Mouse (Mus musculus): ENCODE data around the gene Nudt6.

Nudt6 gene

DNA sequence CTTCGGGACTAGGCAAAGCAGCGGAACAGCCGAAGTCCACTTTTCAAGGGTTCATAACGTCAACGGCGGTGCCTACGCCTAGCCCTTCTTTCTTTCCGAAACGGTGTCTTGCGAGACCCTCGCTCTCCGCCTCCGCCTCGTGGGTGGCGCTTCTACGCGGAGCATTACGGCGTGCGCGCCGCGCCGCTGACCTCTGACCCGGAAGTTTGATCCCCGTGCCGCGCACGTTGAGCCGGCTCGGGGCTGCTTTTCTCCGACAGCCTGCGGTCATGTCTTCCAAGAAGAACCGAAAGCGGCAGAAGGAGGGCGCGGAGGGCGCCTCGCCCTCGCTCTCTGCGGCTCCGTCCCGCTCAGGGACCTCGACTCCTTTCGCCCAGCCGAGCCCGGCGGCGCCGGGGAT, at the start of gene Nudt6:
Gene Nudt6, minus strand, starts transcription at position 140 of the 400 bp plus-strand sequence.
- CTCF ChIA-PET: no interaction called here

DNA sequence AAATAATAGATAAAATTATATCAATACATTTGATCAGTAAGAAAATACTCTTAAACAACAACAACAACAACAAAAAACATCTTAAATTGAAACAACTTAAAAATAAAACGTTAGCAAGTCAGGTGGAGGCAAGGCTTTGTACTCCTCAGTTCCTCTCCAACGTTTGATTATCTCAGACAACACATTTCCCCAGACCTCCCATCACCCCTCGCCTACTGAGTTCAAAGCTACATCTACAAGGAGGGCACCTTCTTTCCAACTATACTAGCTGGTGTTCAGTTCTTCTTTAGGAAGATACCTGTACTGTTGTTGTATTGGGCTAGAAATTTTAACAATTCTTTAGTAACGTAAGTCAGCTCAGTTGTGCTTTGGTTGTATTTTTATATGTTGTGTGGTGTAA, 49.3 kb upstream of the Nudt6 start:
- CTCF ChIA-PET: no interaction called here

DNA sequence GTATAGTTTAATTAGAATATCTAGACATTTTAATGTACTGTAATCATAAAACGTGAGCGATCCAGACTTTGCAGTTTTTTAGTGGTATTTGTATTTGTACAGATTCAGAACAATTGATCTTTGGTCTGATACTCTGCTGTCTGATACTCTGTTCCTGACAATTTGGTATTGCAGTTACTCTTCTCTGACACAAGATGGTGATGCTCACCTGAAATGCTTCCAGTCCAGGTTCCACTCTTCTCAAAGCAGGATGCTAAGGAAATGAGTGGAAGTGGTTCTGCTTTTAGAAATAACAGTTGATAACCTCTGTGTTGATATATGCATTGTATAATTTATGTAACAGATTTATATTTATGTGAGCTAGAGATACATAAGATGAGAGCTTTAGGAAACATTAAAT, 48.2 kb upstream of the Nudt6 start:
- CTCF ChIA-PET: no interaction called here

DNA sequence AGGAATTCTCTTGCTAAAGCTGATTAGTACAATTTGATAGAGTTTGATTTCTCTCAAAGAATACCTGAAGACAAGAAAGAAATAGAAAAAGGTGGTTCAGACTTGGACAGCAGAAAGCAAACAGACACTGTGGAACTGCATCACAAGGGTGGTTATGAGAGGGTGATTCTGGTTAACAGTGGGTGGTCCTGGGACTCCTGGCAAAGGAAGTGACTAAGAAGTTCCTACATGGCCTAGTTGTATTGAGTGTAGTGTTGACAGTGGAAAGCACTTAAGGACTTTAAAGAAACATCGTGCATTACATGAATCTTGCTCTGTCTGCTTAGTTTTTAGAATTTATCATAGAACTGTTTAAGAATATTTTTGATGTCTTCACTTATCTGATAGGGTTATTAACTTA, 36.0 kb upstream of the Nudt6 start:
- CTCF ChIA-PET: interaction anchor here (0.6 kb wide), 1 partner anchor 23 kb away, joined by 3 read pairs; no protein-coding TSS in a partner anchor

DNA sequence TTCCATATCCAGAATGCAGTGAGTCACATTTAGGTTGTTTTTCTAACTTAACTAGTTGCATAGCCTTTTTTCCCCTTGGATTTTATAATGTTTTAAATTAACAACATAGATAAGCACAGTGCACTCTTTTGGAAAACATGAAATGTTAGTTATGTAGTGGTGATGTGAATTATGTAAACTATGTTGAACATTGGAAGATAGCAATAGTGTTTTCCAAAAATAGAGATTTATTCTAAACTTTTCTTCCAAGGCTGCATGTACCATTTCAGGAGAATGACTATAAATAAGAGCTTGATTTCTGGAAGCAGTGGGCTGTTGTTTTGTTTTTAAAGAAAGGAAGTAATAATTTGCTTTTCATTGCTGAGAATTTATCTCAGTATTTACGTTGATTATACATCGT, 23.4 kb upstream of the Nudt6 start:
- CTCF ChIA-PET: no interaction called here

DNA sequence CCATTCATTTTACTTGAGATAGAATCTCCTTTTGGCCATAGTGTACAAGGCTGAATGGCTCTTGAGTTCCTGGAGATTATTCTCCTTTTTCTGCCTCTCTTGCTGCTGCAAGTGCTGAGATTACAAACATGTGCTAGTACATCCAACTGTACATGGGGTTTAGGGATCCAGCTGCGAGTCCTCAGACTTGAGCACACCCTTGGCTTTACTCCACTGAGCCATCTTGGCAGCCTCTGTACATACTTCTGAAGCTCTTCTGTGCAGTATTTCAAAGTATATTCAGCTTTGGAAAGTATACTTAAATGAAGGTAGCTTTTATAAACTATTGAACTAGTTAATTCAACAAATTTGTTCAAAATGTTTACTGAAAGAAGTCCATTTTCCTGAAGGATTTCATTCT, 19.8 kb upstream of the Nudt6 start:
- CTCF ChIA-PET: interaction anchor here (0.6 kb wide), 1 partner anchor 128 kb away, joined by 3 read pairs; no protein-coding TSS in a partner anchor

DNA sequence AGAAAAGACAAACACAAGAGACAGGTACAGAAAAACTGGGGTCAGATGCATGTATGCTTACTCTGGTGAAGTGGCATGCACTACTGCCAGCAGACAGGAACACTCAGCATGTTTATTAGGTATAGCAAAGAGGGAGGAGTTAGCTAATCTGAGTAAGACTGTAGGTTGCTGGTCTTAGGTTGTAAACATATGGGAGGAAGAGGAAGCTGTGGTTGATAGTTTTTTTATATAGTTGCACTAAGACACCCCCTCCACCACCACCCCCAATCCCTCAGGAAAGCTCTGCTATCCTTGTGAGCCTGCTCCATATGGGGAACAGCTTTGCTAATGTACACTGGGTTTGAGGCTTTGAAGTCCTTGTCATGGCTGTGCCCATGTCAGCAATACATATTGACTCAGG, 10.3 kb upstream of the Nudt6 start:
- CTCF ChIA-PET: no interaction called here

DNA sequence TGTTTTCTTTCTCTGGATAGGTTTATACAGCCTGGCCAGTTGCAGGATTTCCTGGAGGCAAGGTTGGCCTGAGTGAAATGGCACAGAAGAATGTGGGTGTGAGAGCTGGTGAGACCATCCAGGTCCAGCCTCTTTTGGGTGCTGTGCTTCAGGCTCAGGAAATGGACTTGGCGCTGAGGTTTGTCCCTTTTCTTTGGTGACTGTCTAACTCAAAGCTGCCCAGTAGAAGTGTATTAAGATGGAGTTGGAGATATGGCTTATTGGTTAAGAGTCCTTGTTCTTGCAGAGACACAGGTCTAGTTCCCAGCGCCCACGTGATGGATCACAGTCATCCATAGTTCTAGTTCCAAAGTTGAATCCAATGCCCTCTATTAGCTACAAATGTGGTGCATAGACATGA, 6.1 kb upstream of the Nudt6 start:
- CTCF ChIA-PET: interaction anchor here (0.7 kb wide), 1 partner anchor 783 kb away, joined by 5 read pairs; no protein-coding TSS in a partner anchor

DNA sequence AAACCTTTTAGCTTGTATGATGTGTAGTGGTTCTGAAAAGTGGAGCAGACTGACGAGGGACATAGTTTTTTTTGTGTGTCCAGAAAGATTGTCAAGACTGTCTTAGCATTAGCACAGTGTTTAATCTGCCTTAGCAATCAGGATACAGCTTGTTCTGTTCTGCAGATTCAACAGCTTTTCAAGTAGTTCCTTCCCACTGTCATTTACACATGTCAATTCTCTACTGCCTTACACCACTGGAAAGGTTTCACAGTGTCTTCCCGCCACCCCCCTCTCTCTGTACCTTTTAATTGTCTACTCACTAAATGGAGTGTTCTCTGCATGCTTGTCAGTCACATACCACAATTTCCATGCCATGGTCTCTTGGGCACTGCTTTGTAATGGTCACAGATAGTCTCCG, 1.2 kb upstream of the Nudt6 start:
- CTCF ChIA-PET: no interaction called here

DNA sequence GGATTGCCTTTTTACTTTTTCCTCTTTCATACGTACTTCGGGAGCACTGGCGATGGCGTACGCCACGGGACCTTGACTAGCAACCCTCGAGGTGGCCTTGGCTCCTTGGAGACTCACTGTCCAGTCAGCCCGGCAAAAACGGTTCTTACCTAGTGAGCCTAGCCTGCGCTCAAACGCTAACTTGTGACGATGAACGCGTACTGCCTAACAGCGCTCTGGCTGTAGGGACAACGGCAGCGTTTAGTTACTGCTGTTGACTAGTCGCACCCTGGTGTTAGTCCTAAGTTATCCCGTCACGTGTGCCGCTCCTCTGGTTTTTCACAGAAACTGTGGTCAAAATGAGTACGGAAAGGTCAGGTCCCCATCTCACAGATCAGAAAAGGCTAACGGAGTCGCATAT, 630 bp upstream of the Nudt6 start:
- CTCF ChIA-PET: no interaction called here

DNA sequence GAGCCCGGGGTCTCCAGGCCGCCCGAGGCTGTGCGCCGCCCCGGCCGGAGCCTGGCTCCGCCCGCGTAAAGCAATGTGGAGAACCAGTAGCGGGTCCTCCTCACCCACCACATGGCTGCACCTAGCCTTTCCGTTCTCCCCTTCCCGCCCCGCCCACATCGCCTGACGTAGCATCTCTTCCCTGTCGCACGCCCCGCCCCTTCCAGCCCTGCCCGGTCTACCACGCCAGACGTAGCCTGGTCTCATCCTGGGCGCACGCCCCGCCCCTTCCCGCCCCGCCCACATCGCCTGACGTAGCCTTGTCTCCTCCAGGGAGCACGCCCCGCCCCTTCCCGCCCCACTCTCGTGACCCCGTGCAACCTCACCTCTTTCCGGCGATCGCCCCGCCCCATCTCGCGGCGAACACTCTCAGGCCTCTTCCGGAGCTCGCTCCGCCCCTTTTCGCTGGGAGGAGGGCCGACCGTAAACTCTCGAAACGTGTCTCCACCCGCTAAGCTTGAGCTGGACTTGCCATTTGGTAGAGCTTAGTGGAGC, 486 bp downstream of the Nudt6 start, which contains the start of gene Spata5:
Gene Spata5, plus strand, starts transcription at position 439 of the 534 bp plus-strand sequence.
- CTCF ChIA-PET: no interaction called here

DNA sequence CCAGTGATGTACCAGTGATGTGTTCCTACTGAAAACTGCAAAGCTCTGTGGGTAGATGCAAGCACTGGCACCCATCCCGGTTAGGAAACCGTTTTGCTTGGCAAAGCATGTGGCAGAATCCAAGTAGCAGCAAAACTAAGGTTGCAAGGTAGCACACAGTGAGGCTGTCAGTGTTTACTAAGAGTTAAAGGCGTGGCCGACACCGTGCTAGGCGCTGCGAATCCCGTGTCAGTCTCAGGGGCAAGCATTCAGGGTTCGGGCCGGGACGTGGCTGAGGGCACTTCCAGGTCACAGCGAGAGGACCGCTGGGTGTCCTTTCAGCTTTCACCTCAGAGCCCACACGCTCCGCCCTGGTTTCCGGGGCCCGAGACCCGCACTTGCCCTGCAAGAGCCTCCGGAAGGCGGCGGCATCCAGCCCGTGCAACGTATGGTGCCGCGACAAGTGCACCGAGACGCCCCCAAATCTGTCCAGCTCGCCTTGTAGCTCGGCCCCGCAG, 1.0 kb downstream of the Nudt6 start:
- CTCF ChIA-PET: no interaction called here

DNA sequence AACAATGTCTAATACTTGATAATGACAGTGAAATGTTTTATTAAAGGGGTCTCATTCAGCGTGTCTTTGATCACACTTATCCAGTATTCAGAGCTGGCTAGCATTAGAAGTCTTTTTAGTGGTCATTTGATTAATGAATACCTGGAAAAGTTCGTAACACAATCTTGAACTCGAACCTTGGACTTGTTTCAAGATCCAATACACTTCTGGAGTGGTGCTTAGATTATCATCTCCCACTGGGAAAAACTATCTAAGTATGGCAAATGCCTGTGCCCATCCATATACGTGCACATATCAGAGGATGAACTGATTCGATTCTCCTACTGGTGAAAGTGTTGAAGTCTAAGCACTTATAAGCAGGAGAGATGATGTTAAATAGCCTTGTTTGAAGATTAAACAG, 1.7 kb downstream of the Nudt6 start:
- CTCF ChIA-PET: no interaction called here

DNA sequence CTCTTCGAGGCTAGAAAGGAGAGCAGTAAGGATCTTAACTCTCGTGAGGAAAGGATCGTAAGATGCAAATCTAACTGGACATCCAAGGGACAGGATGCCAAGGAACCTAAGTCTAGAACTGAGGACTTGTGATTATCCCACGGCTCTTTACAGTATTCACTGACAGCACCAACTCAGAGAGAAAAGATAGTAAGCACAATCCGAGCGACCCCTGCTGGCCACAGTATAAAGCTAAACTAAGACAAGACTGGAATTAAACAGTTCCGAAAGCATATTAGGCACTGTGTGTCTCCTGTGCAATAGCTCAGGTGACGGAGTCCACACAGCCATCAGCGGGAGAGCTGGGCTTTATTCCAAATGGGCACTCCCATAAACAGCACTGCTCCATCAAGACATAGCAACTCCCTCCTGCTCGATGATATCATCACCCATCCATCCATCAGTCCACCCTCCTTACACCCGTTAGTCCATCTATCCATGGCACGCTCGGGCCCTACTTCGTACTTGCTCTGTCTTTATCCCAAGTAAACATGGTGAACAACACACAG, 5.5 kb downstream of the Nudt6 start:
- CTCF ChIA-PET: interaction anchor here (0.7 to 1.1 kb wide), 2 partner anchors 13 to 527 kb away, joined by 8 read pairs; no protein-coding TSS in a partner anchor

DNA sequence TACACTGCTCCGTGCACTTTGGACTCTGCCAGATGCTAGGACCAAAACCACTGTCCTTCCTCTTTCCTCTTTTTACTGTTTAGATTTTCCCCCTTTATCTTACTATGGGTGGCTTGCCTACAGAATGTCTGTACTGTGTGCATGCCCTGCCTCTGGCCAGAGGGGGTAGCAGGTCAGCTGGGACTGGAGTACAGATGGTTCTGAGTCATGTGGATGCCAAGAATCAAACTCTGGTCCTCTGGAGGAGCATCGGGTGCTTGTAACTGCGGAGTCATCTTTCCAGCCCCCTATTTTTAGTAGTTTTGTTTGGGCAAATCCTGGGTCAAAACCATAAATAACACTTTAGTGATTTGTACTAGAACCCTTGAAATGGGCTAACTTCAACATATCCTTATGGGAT, 6.6 kb downstream of the Nudt6 start:
- CTCF ChIA-PET: interaction anchor here (1.1 kb wide), 1 partner anchor 9 kb away, joined by 4 read pairs; no protein-coding TSS in a partner anchor

DNA sequence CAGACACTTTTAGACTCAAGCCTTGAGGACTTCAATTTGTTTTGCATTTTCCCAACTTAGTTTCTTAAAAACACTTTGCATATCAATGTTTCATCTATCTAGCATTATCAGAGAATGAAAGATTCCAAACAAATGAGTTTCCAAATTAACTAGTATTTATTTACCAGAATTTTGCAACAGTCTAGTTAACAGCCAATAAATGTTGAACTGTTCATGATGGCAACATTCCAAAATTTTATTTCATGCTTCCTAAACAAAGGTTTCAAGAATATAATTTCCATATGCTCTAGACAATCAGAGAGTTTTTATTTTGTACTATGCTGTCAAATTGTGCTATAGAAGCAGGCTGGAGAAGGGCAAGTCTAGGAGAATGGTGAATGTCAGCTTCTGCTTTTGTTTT, 12.4 kb downstream of the Nudt6 start:
- CTCF ChIA-PET: no interaction called here

DNA sequence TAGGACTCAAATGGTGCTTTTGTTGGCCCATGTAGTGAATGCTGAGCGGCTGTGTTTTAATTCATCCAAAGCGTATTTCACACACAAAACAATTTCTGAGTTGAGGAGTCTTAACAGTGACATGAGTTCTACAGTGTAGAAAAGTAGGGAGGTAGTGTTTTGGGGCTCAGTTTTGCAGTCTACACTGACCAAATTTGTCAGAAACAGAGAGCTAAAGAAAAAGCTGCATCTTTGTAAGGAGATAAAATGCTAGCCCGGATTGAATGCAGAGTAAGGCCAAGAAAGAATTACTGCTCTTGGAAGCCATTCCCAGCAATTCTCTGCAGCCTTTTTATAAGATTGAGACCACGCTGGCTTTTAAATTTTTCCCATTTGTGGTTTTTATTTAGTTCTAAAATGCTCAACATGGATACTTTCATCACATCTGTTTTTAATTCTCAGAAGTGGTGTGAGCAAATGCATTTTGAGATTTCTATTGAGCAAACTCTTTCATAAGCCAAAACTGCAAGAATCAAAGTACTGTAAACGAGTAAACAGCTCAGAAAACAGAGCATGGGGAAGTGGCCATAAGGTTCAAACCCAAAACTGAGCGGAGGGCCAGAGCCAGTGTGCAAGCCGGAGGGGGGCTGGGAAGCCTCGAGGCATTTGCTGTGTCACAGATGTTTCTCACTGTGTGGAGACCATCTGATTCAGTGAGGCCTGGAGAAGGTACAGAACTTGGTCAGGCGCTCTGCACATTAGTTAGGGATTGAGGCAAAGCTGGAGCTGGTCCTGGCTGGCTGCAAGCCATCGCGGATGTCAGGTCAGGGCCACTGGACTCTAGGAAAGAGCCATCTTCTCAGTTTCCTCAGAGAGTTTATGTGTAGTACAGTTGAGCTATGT, 18.0 kb downstream of the Nudt6 start:
- CTCF ChIA-PET: no interaction called here

DNA sequence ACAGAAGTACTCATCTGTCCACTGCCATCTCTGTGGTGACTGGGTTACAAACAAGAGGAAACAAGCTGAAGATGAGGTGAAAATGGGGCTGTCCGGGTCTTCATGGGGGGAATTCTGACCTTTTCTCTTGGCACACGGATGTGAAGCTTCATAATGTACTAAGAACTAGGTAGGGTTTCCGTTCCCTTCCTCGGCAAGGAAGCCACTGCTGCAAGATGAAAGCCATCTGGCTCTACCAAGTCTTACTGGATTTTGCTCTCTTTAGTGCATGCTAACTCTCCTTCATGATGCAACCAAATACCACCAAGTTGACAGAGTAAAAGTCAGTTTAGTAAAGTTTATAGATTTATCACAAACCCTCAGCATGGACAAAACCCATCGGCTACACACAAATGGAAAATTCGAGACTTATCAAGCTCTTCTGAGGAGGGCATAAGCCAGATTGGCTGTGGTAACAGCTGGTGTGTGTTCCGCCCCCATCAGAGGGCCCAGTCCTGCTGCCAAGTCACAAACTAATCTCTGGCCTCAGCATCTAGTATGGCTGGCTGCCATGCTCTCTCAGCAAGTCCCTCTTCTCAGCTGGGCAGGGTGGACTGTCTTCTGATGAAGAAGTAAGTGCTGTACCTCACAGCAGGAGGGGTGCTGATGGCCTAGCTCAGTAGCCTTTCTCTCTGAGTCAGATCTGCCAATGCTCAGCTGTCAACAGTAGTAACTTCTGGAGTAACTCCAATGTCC, 21.2 kb downstream of the Nudt6 start:
- CTCF ChIA-PET: no interaction called here

DNA sequence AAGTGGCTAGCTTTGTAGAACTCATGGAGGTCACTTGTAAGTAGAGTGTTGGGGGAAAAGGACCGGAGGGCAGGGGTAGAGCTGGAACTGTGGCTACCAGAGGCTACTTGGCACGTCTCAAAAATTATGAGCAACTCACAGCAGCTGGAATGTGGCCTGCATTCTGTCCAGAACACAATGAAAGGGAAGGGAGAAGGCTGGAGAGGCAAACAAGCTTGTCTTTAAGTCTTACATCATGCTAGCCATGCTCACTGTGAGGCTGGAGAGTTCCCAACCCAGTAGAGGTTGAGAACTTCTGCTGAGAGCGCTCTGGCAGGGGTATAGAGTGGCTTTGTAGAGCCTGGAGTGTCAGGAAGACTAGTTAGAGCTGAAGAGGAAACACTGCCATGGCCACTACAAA, 22.4 kb downstream of the Nudt6 start:
- CTCF ChIA-PET: no interaction called here

DNA sequence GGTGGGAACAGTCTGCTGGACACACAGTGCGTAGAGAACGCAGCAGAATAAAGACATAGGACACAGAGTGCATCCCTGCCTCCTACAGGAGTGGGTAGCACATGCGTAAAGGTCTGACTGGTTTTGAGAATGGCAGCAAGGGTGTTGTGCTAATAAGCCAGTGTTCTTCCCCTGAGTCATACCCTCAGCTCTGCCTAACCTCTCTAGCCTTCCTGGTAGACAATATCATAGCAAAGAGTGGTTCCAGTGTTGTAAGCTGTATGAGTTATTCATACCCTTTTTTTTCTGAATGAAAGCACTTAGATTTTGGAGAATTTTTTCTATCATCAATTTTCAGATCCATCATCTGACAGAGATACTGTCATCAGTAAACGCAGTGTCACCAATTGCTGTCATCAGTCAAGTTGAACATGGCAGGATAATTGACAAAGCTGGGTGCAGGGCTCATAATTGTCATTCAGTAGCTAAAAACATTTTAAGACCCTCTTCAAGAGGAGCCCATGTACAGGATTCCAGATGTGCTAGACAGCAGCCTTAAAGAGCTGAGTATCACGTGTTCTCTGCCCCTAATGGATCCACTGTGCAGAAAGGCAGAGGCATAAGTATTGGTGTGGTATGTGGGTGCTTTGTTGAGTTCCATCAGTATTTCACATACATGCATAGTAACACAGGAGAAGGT, 22.9 kb downstream of the Nudt6 start:
- CTCF ChIA-PET: no interaction called here

DNA sequence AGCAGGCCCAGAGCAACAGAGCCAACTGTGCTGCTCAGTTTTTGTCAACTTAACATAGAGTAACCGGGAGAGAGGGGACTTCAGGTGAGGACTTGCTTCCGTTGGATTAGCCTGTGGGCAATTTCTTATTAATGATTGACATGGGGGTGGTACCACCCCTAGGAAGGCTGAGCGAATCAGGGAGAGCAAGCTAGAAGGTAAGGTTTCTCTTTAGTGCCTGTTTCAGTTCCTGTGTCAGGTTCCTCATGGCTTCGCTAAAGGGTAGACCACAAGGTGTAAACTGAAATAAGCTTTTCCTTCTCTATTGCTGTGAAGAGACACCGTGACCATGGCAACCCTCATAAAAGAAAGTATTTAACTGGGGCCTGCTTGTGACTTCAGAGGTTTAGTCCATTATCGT, 32.7 kb downstream of the Nudt6 start:
- CTCF ChIA-PET: no interaction called here
